ENCODE assay signal across 24 mouse cellular contexts in the genomic region with DNA sequence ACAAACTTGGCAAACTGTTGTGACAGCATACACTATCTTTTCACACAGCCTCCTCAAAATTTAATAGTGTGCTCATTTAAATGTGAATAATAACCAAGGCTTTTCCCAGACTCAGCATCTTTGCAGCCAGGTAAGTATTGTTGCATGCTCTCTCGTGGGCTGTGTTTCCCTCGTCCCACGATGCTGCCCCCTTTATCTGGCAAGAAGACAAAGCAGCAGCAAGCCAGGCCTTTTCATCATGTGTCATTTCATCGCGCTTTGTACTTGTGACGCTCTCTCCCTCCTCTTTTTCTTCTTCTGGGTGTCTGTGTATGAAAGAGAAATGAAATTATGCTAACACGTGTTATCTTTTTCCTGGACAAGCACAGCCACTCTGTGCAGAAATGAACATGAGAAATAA.
DNase-seq lines count a peak whose midpoint lies in the region; ATAC-seq lines count a peak whose summit lies in the region.
"Had no signal": no experiment of that assay in that cellular context is flagged by ENCODE, and none has a peak within 500 bp of the region (broad histone marks: within the 10 kb centered on the region; RNA-seq: fewer than 3 reads in every experiment).

No protein-coding gene starts in this region.

- ATAC-seq in forebrain, embryonic 14.5 days: peak; percentile 33; the same call in 1 of the 2 replicates
- no peak for ATAC-seq in forebrain, embryonic 11.5 days (replicated peaks; ENCODE audit: low FRiP score)
- ATAC-seq in hindbrain, embryonic 13.5 days (ENCODE audit: low FRiP score): no peak
- ATAC-seq in hindbrain, embryonic 12.5 days (ENCODE audit: low FRiP score): no peak
- no peak for ATAC-seq in neural tube, embryonic 15.5 days (ENCODE audit: low FRiP score)
- ATAC-seq: activated CD4-positive, CD25-positive, alpha-beta regulatory T cell, adult 4 months; inflammation-experienced regulatory T-cells, adult 6 months had no signal

- H3K9ac ChIP-seq in forebrain, embryonic 14.5 days (ENCODE audit: low read length): no peak overlapping the region
- H3K9ac ChIP-seq in forebrain, embryonic 11.5 days (ENCODE audit: low read length): no peak overlapping the region
- H3K9ac ChIP-seq in hindbrain, embryonic 13.5 days: no peak overlapping the region
- H3K9ac ChIP-seq in hindbrain, embryonic 12.5 days: no peak overlapping the region
- H3K9ac ChIP-seq in neural tube, embryonic 15.5 days (replicated peaks): no peak overlapping the region
- H3K9ac ChIP-seq: embryonic facial prominence, embryonic 13.5 days; liver, embryonic 13.5 days had no signal

- intact Hi-C loops in left cerebral cortex, postnatal 14 days (cut with DNase I): loop anchor here (5.0 kb wide), 1 partner anchor 421 kb away; a partner anchor contains a TSS

- H3K4me2 ChIP-seq in forebrain, embryonic 14.5 days (ENCODE audit: low read length): no peak overlapping the region
- no peak overlapping the region for H3K4me2 ChIP-seq in forebrain, embryonic 11.5 days (ENCODE audit: low read depth, low read length, severe bottlenecking)
- no peak overlapping the region for H3K4me2 ChIP-seq in hindbrain, embryonic 13.5 days
- no peak overlapping the region for H3K4me2 ChIP-seq in hindbrain, embryonic 12.5 days (replicated peaks)
- no peak overlapping the region for H3K4me2 ChIP-seq in neural tube, embryonic 15.5 days
- H3K4me2 ChIP-seq: embryonic facial prominence, embryonic 13.5 days; heart, embryonic 11.5 days; liver, embryonic 13.5 days had no signal

- H3K27ac ChIP-seq in forebrain, embryonic 14.5 days (ENCODE audit: low read depth, low read length): peak overlapping the region; percentile 40; the same call in 1 of the 2 replicates
- no peak overlapping the region for H3K27ac ChIP-seq in forebrain, embryonic 11.5 days (ENCODE audit: low read depth, low read length)
- H3K27ac ChIP-seq in hindbrain, embryonic 13.5 days: peak overlapping the region; percentile 40
- H3K27ac ChIP-seq in hindbrain, embryonic 12.5 days: no peak overlapping the region
- 0 out of 2 replicates have a peak overlapping the region, but pooled peaks have one; percentile 9 for H3K27ac ChIP-seq in neural tube, embryonic 15.5 days (replicated peaks)
- H3K27ac ChIP-seq: embryonic facial prominence, embryonic 13.5 days; liver, embryonic 13.5 days had no signal

- H3K27me3 ChIP-seq in forebrain, embryonic 14.5 days (replicated peaks; ENCODE audit: control insufficient read depth, insufficient read depth, low read length): no peaks in the 10 kb centered on the region
- no peaks in the 10 kb centered on the region for H3K27me3 ChIP-seq in forebrain, embryonic 11.5 days (ENCODE audit: control insufficient read depth, insufficient read depth, low read length)
- no peaks in the 10 kb centered on the region for H3K27me3 ChIP-seq in hindbrain, embryonic 13.5 days
- H3K27me3 ChIP-seq in hindbrain, embryonic 12.5 days: no peaks in the 10 kb centered on the region
- H3K27me3 ChIP-seq in neural tube, embryonic 15.5 days (replicated peaks): no peaks in the 10 kb centered on the region
- H3K27me3 ChIP-seq: embryonic facial prominence, embryonic 13.5 days; liver, embryonic 13.5 days had no signal

- no peaks in the 10 kb centered on the region for H3K9me3 ChIP-seq in forebrain, embryonic 14.5 days (replicated peaks; ENCODE audit: control insufficient read depth, low read length)
- H3K9me3 ChIP-seq in forebrain, embryonic 11.5 days (ENCODE audit: control insufficient read depth, low read length): no peaks in the 10 kb centered on the region
- no peaks in the 10 kb centered on the region for H3K9me3 ChIP-seq in hindbrain, embryonic 13.5 days
- H3K9me3 ChIP-seq in hindbrain, embryonic 12.5 days (replicated peaks): no peaks in the 10 kb centered on the region
- H3K9me3 ChIP-seq in neural tube, embryonic 15.5 days (replicated peaks): no peaks in the 10 kb centered on the region
- H3K9me3 ChIP-seq: embryonic facial prominence, embryonic 13.5 days; liver, embryonic 13.5 days had no signal

- no peaks in the 10 kb centered on the region for H3K36me3 ChIP-seq in forebrain, embryonic 14.5 days (ENCODE audit: control insufficient read depth, insufficient read depth, low read length)
- H3K36me3 ChIP-seq in forebrain, embryonic 11.5 days (ENCODE audit: control insufficient read depth, insufficient read depth, low read length): no peaks in the 10 kb centered on the region
- no peaks in the 10 kb centered on the region; the same call in 1 of the 2 replicates for H3K36me3 ChIP-seq in hindbrain, embryonic 13.5 days
- H3K36me3 ChIP-seq in hindbrain, embryonic 12.5 days: no peaks in the 10 kb centered on the region
- H3K36me3 ChIP-seq in neural tube, embryonic 15.5 days: no peaks in the 10 kb centered on the region
- H3K36me3 ChIP-seq: embryonic facial prominence, embryonic 13.5 days; liver, embryonic 13.5 days had no signal

- peak; percentile 53 for DNase-seq in forebrain, embryonic 14.5 days (ENCODE audit: low spot score)
- no peak for DNase-seq in forebrain, embryonic 11.5 days (ENCODE audit: low spot score)
- no peak for DNase-seq in neural tube, embryonic 10.5 days (ENCODE audit: extremely low spot score, low spot score)
- no peak for DNase-seq in left cerebral cortex, postnatal 14 days (ENCODE audit: low spot score in 2 of 2)
- DNase-seq in adrenal gland, adult (ENCODE audit: inconsistent age in 2 of 2, low spot score in 1 of 2): no peak
- DNase-seq: adrenal gland, postnatal 10 days; cerebellum, adult 8-10 months; cerebellum, postnatal 36 days; embryo, embryonic 11 days; heart, postnatal 10 days; kidney, adult 8-10 months; kidney, postnatal 10 days; layer of hippocampus, postnatal 36 days; liver, embryonic 13.5 days; lung, adult 2 months; lung, postnatal 14 days had no signal

- no peak overlapping the region for H3K4me3 ChIP-seq in forebrain, embryonic 14.5 days (ENCODE audit: low read depth, low read length)
- no peak overlapping the region for H3K4me3 ChIP-seq in forebrain, embryonic 11.5 days (ENCODE audit: low read depth, low read length)
- H3K4me3 ChIP-seq in hindbrain, embryonic 13.5 days: no peak overlapping the region
- no peak overlapping the region for H3K4me3 ChIP-seq in hindbrain, embryonic 12.5 days
- H3K4me3 ChIP-seq in neural tube, embryonic 15.5 days (replicated peaks): no peak overlapping the region
- H3K4me3 ChIP-seq: embryonic facial prominence, embryonic 13.5 days; erythroblast, embryonic 14.5 days; liver, embryonic 13.5 days had no signal

- H3K4me1 ChIP-seq in forebrain, embryonic 14.5 days (ENCODE audit: control insufficient read depth, insufficient read depth, low read length): peaks cover 27% of the 10 kb centered on the region
- H3K4me1 ChIP-seq in forebrain, embryonic 11.5 days (replicated peaks; ENCODE audit: control insufficient read depth, insufficient read depth, low read length): peaks cover 10% of the 10 kb centered on the region; the same call in 1 of the 2 replicates
- peaks cover 25% of the 10 kb centered on the region for H3K4me1 ChIP-seq in hindbrain, embryonic 13.5 days (replicated peaks)
- H3K4me1 ChIP-seq in hindbrain, embryonic 12.5 days: peaks cover 3% of the 10 kb centered on the region; the same call in 1 of the 2 replicates
- peaks cover 22% of the 10 kb centered on the region for H3K4me1 ChIP-seq in neural tube, embryonic 15.5 days
- H3K4me1 ChIP-seq: liver, embryonic 13.5 days had no signal

- 28% methylated on average over 7 of the region's 7 CpGs for WGBS in forebrain, embryonic 14.5 days
- WGBS in forebrain, embryonic 11.5 days: 53% methylated on average over 7 of the region's 7 CpGs
- WGBS in hindbrain, embryonic 13.5 days: 38% methylated on average over 7 of the region's 7 CpGs
- 53% methylated on average over 7 of the region's 7 CpGs for WGBS in hindbrain, embryonic 12.5 days
- 59% methylated on average over 7 of the region's 7 CpGs for WGBS in neural tube, embryonic 15.5 days

Comparison
In these comparisons a context has a peak if more than half of its experiments do, and no peak if none do; other contexts are left out.
1. H3K27ac ChIP-seq: peak in forebrain, embryonic 14.5 days (single experiment), hindbrain, embryonic 13.5 days (single experiment) and neural tube, embryonic 15.5 days (single experiment); none in forebrain, embryonic 11.5 days (single experiment) and hindbrain, embryonic 12.5 days (single experiment).